Mouse (Mus musculus) intestine, postnatal 0 days (tissue): ENCODE measurements around the gene Fgf9. TPM values are rescaled to one million over a fixed set of nuclear protein-coding genes. Genes with fewer than 3 reads are reported as not detected.

Source experiments
- ATAC-seq: fragments of 200-750 bp; cut with Nextera tagmentation; 2 replicates; pipeline ENCODE4 v1.8.0; 2017; ENCODE audit warnings: mild to moderate bottlenecking, moderate TSS enrichment, moderate library complexity
- H3K27ac ChIP-seq: fragments of 300-500 bp; sonication (generic); 2 replicates; pipeline ENCODE4 v1.5.1; 2014; ENCODE audit warnings: mild to moderate bottlenecking, low read depth, low read length, moderate library complexity
- H3K27me3 ChIP-seq: fragments of 300-500 bp; sonication (generic); replicated peaks from 2 replicates; pipeline ENCODE4 v1.6.1; 2014; ENCODE audit warnings: low read length, mixed read lengths; ENCODE audit not compliant: control insufficient read depth, insufficient read depth
- H3K36me3 ChIP-seq: fragments of 300-500 bp; sonication (generic); 2 replicates; pipeline ENCODE4 v1.6.1; 2014; ENCODE audit warnings: mild to moderate bottlenecking, moderate library complexity; ENCODE audit not compliant: control insufficient read depth, insufficient read depth
- H3K4me1 ChIP-seq: fragments of 300-500 bp; sonication (generic); replicated peaks from 2 replicates; pipeline ENCODE4 v1.6.1; 2014; ENCODE audit warnings: antibody characterized with exemption, low read length, mixed read lengths; ENCODE audit not compliant: control insufficient read depth, insufficient read depth
- H3K4me2 ChIP-seq: fragments of 300-500 bp; sonication (generic); replicated peaks from 2 replicates; pipeline ENCODE4 v1.6.1; 2014; ENCODE audit warnings: low read depth, mild to moderate bottlenecking, moderate library complexity
- H3K4me3 ChIP-seq: fragments of 300-500 bp; sonication (generic); 2 replicates; pipeline ENCODE4 v1.5.1; 2014; ENCODE audit warnings: low read depth, low read length
- H3K9ac ChIP-seq: fragments of 300-500 bp; sonication (generic); 2 replicates; pipeline ENCODE4 v1.6.1; 2014; ENCODE audit warnings: mild to moderate bottlenecking, low read depth, low read length
- H3K9me3 ChIP-seq: fragments of 300-500 bp; sonication (generic); 2 replicates; pipeline ENCODE4 v1.6.1; 2016; ENCODE audit warnings: mixed run types; ENCODE audit not compliant: control insufficient read depth
- CTCF ChIP-seq: sonication (generic); IDR thresholded peaks from 2 replicates; pipeline ENCODE4 v1.5.1; 2016; ENCODE audit warnings: low read depth, mild to moderate bottlenecking, control low read depth, antibody characterized with exemption, moderate library complexity
- WGBS: fragments of 180-500 bp; shearing (Covaris S2); extraction: QIAGEN DNeasy Blood & Tissue Kit; methylation state at CpG from one replicate; pipeline ENCODE4 v1.1.7; 2014; 5-methylcytosine and 5-hydroxymethylcytosine counted together
- polyA plus RNA-seq: library from polyadenylated mRNA; unstranded; fragments of >200 nt; fragmentation: Nextera tagmentation; extraction: Ambion mirVana; gene quantifications from 2 replicates; pipeline ENCODE4 v1.2.1, GENCODE M21; 2015

Fgf9 gene
- polyA plus RNA-seq, 1 experiment from 2014 or later = 5.7 TPM

GRCm38 (mm10) chr14:58160624-58161023 lies 90.3 kb downstream of the Fgf9 start:
- no peaks in the 10 kb centered on the region for H3K4me1 ChIP-seq
- no peaks in the 10 kb centered on the region for H3K27me3 ChIP-seq
- H3K9me3 ChIP-seq = no peaks in the 10 kb centered on the region
- H3K27ac ChIP-seq = no peak overlapping the region
- no peak overlapping the region for H3K9ac ChIP-seq
- no peak overlapping the region for H3K4me2 ChIP-seq
- 95% methylated on average over 1 of the region's 1 CpGs for WGBS
- TF ChIP-seq CTCF = no peak
- no peak overlapping the region for H3K4me3 ChIP-seq
- no peak for ATAC-seq
- no peaks in the 10 kb centered on the region for H3K36me3 ChIP-seq

Other genes starting within 250 kb of the Fgf9 start
- 5.3 and 5.8 TPM in 2 replicates for gene Ska3, start 244.4 kb upstream of the Fgf9 start, polyA plus RNA-seq
- gene Mrpl57, start 244.3 kb upstream of the Fgf9 start, polyA plus RNA-seq = 211 and 220 TPM in 2 replicates
- 28.8 and 32.8 TPM in 2 replicates for gene Zdhhc20, start 180.3 kb upstream of the Fgf9 start, polyA plus RNA-seq
- gene Micu2, start 71.3 kb upstream of the Fgf9 start, polyA plus RNA-seq = 66.5 and 70.0 TPM in 2 replicates